In genomic region chr9:98296383-98297201, GRCm38 (mm10) we compare ENCODE assay signal across 8 mouse cellular contexts. TPM values are rescaled to one million over a fixed set of nuclear protein-coding genes. Genes with fewer than 3 reads are reported as not detected.
DNase-seq lines count a peak whose midpoint lies in the region; ATAC-seq and TF ChIP-seq lines count a peak whose summit lies in the region.

No protein-coding gene starts in this region.

- no peaks in the 10 kb centered on the region for H3K27me3 ChIP-seq in embryonic facial prominence, embryonic 14.5 days (replicated peaks; ENCODE audit: control insufficient read depth, insufficient read depth, low read length)
- H3K27me3 ChIP-seq in heart, adult 2 months (ENCODE audit: control insufficient read depth, insufficient read depth, low read length) = no peaks in the 10 kb centered on the region
- H3K27me3 ChIP-seq in limb, embryonic 13.5 days = no peaks in the 10 kb centered on the region
- H3K27me3 ChIP-seq in midbrain, embryonic 16.5 days (ENCODE audit: control insufficient read depth, insufficient read depth, low read depth, low read length) = no peaks in the 10 kb centered on the region

- peak overlapping the region; percentile 83 for H3K4me2 ChIP-seq in embryonic facial prominence, embryonic 14.5 days (ENCODE audit: low read depth, low read length)
- peak overlapping the region; percentile 79 for H3K4me2 ChIP-seq in limb, embryonic 13.5 days (replicated peaks)
- H3K4me2 ChIP-seq in midbrain, embryonic 16.5 days (ENCODE audit: low read length) = peak overlapping the region; percentile 87

- TF ChIP-seq CTCF in heart, adult 2 months (IDR thresholded peaks at IDR 0.05) = no peak

- peak overlapping the region; percentile 63 for H3K9ac ChIP-seq in embryonic facial prominence, embryonic 14.5 days (ENCODE audit: low read depth, low read length)
- H3K9ac ChIP-seq in heart, adult 2 months (ENCODE audit: low read depth, low read length) = peak overlapping the region; percentile 68
- H3K9ac ChIP-seq in limb, embryonic 13.5 days = peak overlapping the region; percentile 62
- peak overlapping the region; percentile 61 for H3K9ac ChIP-seq in midbrain, embryonic 16.5 days (ENCODE audit: low read depth, low read length)

- peak; percentile 69 for TF ChIP-seq POLR2A in heart, adult 2 months (IDR thresholded peaks at IDR 0.05; ENCODE audit: insufficient read depth, low read depth, low read length)

- TF ChIP-seq EP300 in heart, adult 2 months (IDR thresholded peaks at IDR 0.05; ENCODE audit: insufficient read depth, low read depth, low read length) = no peak

- WGBS in embryonic facial prominence, embryonic 14.5 days = 1% methylated on average over 27 of the region's 56 CpGs
- WGBS in heart, adult 2 months = under 1% methylated on average over 56 of the region's 56 CpGs
- under 1% methylated on average over 56 of the region's 56 CpGs for WGBS in limb, embryonic 13.5 days
- under 1% methylated on average over 56 of the region's 56 CpGs for WGBS in midbrain, embryonic 16.5 days

- peak overlapping the region; percentile 63 for H3K27ac ChIP-seq in embryonic facial prominence, embryonic 14.5 days (replicated peaks; ENCODE audit: low read depth, low read length)
- H3K27ac ChIP-seq in heart, adult 2 months = peak overlapping the region; percentile 90
- H3K27ac ChIP-seq in limb, embryonic 13.5 days = no peak overlapping the region
- H3K27ac ChIP-seq in midbrain, embryonic 16.5 days (ENCODE audit: low read length) = peak overlapping the region; percentile 55

- no peaks in the 10 kb centered on the region for H3K79me2 ChIP-seq in heart, adult 2 months (replicated peaks; ENCODE audit: control insufficient read depth, insufficient read depth, low read length)

- H3K4me1 ChIP-seq in embryonic facial prominence, embryonic 14.5 days (ENCODE audit: control insufficient read depth, insufficient read depth, low read length) = peaks cover 8% of the 10 kb centered on the region
- peaks cover 5% of the 10 kb centered on the region for H3K4me1 ChIP-seq in heart, adult 2 months (ENCODE audit: control insufficient read depth, insufficient read depth, low read length)
- H3K4me1 ChIP-seq in limb, embryonic 13.5 days = peaks cover 13% of the 10 kb centered on the region
- H3K4me1 ChIP-seq in midbrain, embryonic 16.5 days (ENCODE audit: control insufficient read depth, insufficient read depth, low read length) = peaks cover 11% of the 10 kb centered on the region

- H3K4me3 ChIP-seq in embryonic facial prominence, embryonic 14.5 days (ENCODE audit: low read depth, low read length) = peak overlapping the region; percentile 60
- peak overlapping the region; percentile 54 for H3K4me3 ChIP-seq in heart, adult 2 months
- peak overlapping the region; percentile 57 for H3K4me3 ChIP-seq in limb, embryonic 13.5 days
- H3K4me3 ChIP-seq in midbrain, embryonic 16.5 days (ENCODE audit: low read depth, low read length) = peak overlapping the region; percentile 55

- peak; percentile 85 for ATAC-seq in embryonic facial prominence, embryonic 14.5 days (ENCODE audit: low read depth)
- ATAC-seq in limb, embryonic 13.5 days (ENCODE audit: low FRiP score, low read depth) = peak; percentile 83
- ATAC-seq in midbrain, embryonic 16.5 days = peak; percentile 86

- H3K36me3 ChIP-seq in embryonic facial prominence, embryonic 14.5 days (ENCODE audit: control insufficient read depth, insufficient read depth, low read length) = no peaks in the 10 kb centered on the region
- no peaks in the 10 kb centered on the region for H3K36me3 ChIP-seq in heart, adult 2 months (ENCODE audit: control insufficient read depth, insufficient read depth, low read length)
- H3K36me3 ChIP-seq in limb, embryonic 13.5 days = no peaks in the 10 kb centered on the region
- no peaks in the 10 kb centered on the region for H3K36me3 ChIP-seq in midbrain, embryonic 16.5 days (ENCODE audit: control insufficient read depth, insufficient read depth, low read length)

- intact Hi-C loops in heart, adult 2 months (cut with DNase I) = loop anchor here (2.0 kb wide), 1 partner anchor 266 kb away; the partner anchor contains the start of gene Copb2

- DNase-seq in 3134 (ENCODE audit: extremely low read depth, insufficient read length, low spot score) = peak; percentile 97
- DNase-seq in adrenal gland, postnatal 4 days (ENCODE audit: low spot score in 2 of 2) = peak; percentile 74 to 75
- peak; percentile 93 for DNase-seq in embryonic facial prominence, embryonic 14.5 days (ENCODE audit: low spot score)
- DNase-seq in heart, adult 2 months = peak; percentile 90 to 93
- DNase-seq in kidney, adult 8-10 months = peak; percentile 93 to 95
- peak; percentile 95 to 96 for DNase-seq in spleen, postnatal 10 days (ENCODE audit: low spot score in 2 of 2)

- no peaks in the 10 kb centered on the region for H3K9me3 ChIP-seq in embryonic facial prominence, embryonic 14.5 days (ENCODE audit: control insufficient read depth, low read length)
- no peaks in the 10 kb centered on the region for H3K9me3 ChIP-seq in limb, embryonic 13.5 days
- H3K9me3 ChIP-seq in midbrain, embryonic 16.5 days (replicated peaks; ENCODE audit: control insufficient read depth, low read length, poor library complexity, severe bottlenecking) = no peaks in the 10 kb centered on the region

RNA-seq across cellular contexts. Expression of gene Nmnat3, which starts 9.4 kb away (rescaled TPM):
- total RNA-seq in adrenal gland, postnatal 4 days (2021) = 10 to 100 TPM; 14.5 to 16.4 TPM
- polyA plus RNA-seq in embryonic facial prominence, embryonic 14.5 days (2014; fragmentation: Nextera tagmentation; extraction: Ambion mirVana) = 4.8 and 5.2 TPM in 2 replicates
- 10 to 100 TPM; 16.0 to 17.5 TPM for total RNA-seq in heart, adult 2 months (2021)
- 19.3 and 22.3 TPM in 2 replicates for polyA plus RNA-seq in heart, adult 2 months (2012; rRNA removed)
- polyA plus RNA-seq in limb, embryonic 13.5 days (2015; fragmentation: Nextera tagmentation; extraction: Ambion mirVana) = 3.7 and 4.5 TPM in 2 replicates
- polyA plus RNA-seq in midbrain, embryonic 16.5 days (2015; fragmentation: Nextera tagmentation; extraction: Ambion mirVana) = 0.98 and 1.1 TPM in 2 replicates
